Mouse (Mus musculus) midbrain, postnatal 0 days (tissue): ENCODE results near the gene Abraxas2. TPM values are rescaled to one million over a fixed set of nuclear protein-coding genes. Genes with fewer than 3 reads are reported as not detected.

ENCODE experiments used
- ATAC-seq: fragments of 200-750 bp; cut with Nextera tagmentation; 2 replicates; pipeline ENCODE4 v1.8.0; 2017; ENCODE audit warnings: moderate number of reproducible peaks, mild to moderate bottlenecking, moderate TSS enrichment, moderate library complexity; ENCODE audit not compliant: low FRiP score
- DNase-seq: peaks from one replicate; pipeline ENCODE4 v3.0.0-alpha.2; 2015; ENCODE audit warnings: low spot score
- H3K27ac ChIP-seq: fragments of 300-500 bp; sonication (generic); 2 replicates; pipeline ENCODE4 v1.5.1; 2014; ENCODE audit warnings: low read depth, mild to moderate bottlenecking, low read length, mixed read lengths
- H3K27me3 ChIP-seq: fragments of 300-500 bp; sonication (generic); 2 replicates; pipeline ENCODE4 v1.6.1; 2014; ENCODE audit warnings: low read length, control low read depth, mixed read lengths; ENCODE audit not compliant: insufficient read depth
- H3K36me3 ChIP-seq: fragments of 300-500 bp; sonication (generic); 2 replicates; pipeline ENCODE4 v1.6.1; 2014; ENCODE audit warnings: low read length, control low read depth, mixed read lengths; ENCODE audit not compliant: insufficient read depth
- H3K4me1 ChIP-seq: fragments of 300-500 bp; sonication (generic); 2 replicates; pipeline ENCODE4 v1.6.1; 2014; ENCODE audit warnings: mild to moderate bottlenecking, control low read depth, antibody characterized with exemption, low read length, mixed read lengths; ENCODE audit not compliant: insufficient read depth
- H3K4me2 ChIP-seq: fragments of 300-500 bp; sonication (generic); 2 replicates; pipeline ENCODE4 v1.6.1; 2014; ENCODE audit warnings: low read depth, mild to moderate bottlenecking, low read length, mixed read lengths; ENCODE audit not compliant: poor library complexity, severe bottlenecking
- H3K4me3 ChIP-seq: fragments of 300-500 bp; sonication (generic); 2 replicates; pipeline ENCODE4 v1.5.1; 2014; ENCODE audit warnings: low read depth, mild to moderate bottlenecking, low read length, moderate library complexity
- H3K9ac ChIP-seq: fragments of 300-500 bp; sonication (generic); replicated peaks from 2 replicates; pipeline ENCODE4 v1.6.1; 2014; ENCODE audit warnings: mild to moderate bottlenecking, low read length, moderate library complexity, mixed read lengths; ENCODE audit not compliant: poor library complexity, severe bottlenecking
- H3K9me3 ChIP-seq: fragments of 300-500 bp; sonication (generic); 2 replicates; pipeline ENCODE4 v1.6.1; 2016; ENCODE audit warnings: low read length, control low read depth
- CTCF ChIP-seq: IDR thresholded peaks from 2 replicates; pipeline ENCODE4 v1.5.1; 2016; ENCODE audit warnings: antibody characterized with exemption, mild to moderate bottlenecking
- WGBS: fragments of 180-500 bp; shearing (Covaris S2); extraction: QIAGEN DNeasy Blood & Tissue Kit; methylation state at CpG from one replicate; pipeline ENCODE4 v1.1.7; 2014; 5-methylcytosine and 5-hydroxymethylcytosine counted together
- polyA plus RNA-seq: library from polyadenylated mRNA; unstranded; fragments of >200 nt; fragmentation: Nextera tagmentation; extraction: Ambion mirVana; gene quantifications from 2 replicates; pipeline ENCODE4 v1.2.1, GENCODE M21; 2015
- total RNA-seq: library from RNA; depleted of rRNA; stranded (reverse); fragments of >200 nt; gene quantifications from 2 replicates; pipeline ENCODE4 v1.2.3, GENCODE M21; 2014

Gene Abraxas2
- total and polyA plus RNA-seq, 2 experiments from 2014 or later: 28.8 to 31.1 TPM

DNA sequence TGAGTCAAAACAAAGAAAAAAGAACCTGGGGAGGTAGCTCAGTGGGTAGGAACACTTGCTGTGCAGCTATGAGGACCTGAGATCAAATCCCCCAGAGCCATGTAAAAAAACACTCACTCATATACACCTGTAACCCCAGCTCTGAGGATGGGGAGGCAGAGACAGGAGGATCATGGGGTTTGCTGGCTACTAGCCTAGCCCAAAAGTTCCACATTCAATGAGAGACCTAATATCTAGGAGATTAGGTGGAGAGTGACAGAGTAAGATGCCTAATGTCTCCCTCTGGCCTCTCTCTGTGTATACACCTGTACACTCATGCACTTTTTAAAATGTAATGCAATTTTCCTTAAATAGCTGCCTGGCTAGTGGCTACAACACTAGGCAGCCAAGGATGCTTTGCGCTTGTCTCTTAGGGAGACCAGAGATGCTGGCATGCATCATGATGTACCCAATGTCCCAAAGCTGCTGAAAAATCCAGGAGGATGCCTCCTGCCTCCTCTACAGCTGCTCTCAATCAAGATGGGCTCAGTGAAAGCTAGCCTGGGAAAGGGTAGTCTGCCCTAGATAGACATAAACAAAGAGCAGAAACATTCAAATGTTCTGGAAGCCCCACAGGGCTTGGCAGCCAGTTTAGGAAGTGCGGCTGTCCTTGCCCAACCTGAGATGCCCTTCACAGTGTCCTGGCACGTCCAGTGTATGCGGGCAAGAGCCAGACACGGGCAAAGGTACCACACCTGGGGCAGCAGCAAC is 32.7 kb downstream of the Abraxas2 start:
- ATAC-seq: no peak
- no peaks in the 10 kb centered on the region for H3K4me1 ChIP-seq
- H3K27me3 ChIP-seq: no peaks in the 10 kb centered on the region
- no peaks in the 10 kb centered on the region for H3K9me3 ChIP-seq
- DNase-seq: no peak
- H3K9ac ChIP-seq: no peak overlapping the region
- no peak overlapping the region for H3K4me3 ChIP-seq
- H3K36me3 ChIP-seq: no peaks in the 10 kb centered on the region
- no peak for TF ChIP-seq CTCF
- H3K4me2 ChIP-seq: no peak overlapping the region
- H3K27ac ChIP-seq: no peak overlapping the region
- 81% methylated on average over 5 of the region's 5 CpGs for WGBS

DNA sequence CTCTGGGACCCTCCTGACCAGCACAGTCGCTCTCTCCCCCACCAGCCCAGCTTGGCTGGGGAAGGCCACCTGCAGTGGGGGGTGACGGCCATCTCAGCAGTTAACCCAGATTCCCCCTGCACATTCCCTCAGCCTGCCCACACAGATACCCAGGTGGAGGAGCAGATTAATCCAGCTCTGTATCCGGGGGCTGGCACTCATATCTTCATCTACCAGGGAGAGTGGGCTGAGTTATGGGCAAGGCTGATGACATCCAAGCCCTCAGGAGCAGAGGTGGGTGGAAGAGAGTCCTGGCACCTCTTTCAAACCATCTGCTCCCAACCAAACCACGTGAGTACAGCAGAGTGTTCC is 33.3 kb downstream of the Abraxas2 start:
- peak; percentile 28 for DNase-seq

DNA sequence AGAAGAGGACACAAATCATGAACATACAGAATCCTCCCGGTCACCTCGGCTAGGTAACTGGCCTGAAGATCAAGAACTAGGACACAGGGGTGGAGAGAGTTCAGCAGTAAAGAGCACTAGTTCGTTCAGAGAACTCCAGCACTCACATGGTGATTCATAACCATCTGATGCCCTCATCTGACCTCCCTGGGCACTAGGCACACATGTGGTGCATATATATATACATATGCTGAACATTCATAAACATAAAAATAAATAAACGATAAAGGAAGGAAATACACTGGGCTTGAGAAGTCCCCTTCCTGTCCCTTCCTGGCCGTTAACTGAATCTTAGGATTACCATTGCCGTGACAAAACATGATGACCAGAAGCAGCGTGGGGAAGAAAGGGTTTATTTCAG is 33.8 kb downstream of the Abraxas2 start:
- DNase-seq: no peak
- TF ChIP-seq CTCF: no peak
- no peak overlapping the region for H3K4me2 ChIP-seq
- no peaks in the 10 kb centered on the region for H3K4me1 ChIP-seq
- H3K36me3 ChIP-seq: no peaks in the 10 kb centered on the region
- WGBS: 84% methylated on average over 7 of the region's 7 CpGs
- H3K4me3 ChIP-seq: no peak overlapping the region
- no peaks in the 10 kb centered on the region for H3K27me3 ChIP-seq
- no peak overlapping the region for H3K9ac ChIP-seq
- no peak for ATAC-seq
- H3K9me3 ChIP-seq: no peaks in the 10 kb centered on the region
- H3K27ac ChIP-seq: no peak overlapping the region

More for the DNA sequence above, 33.3 kb downstream of the Abraxas2 start:
- no peak for TF ChIP-seq CTCF
- Histone ChIP-seq H3K27ac (no peak overlapping the region), H3K4me2 (no peak overlapping the region), H3K27me3 (no peaks in the 10 kb centered on the region), H3K9ac (no peak overlapping the region), H3K36me3 (no peaks in the 10 kb centered on the region), H3K4me1 (no peaks in the 10 kb centered on the region), H3K4me3 (no peak overlapping the region), H3K9me3 (no peaks in the 10 kb centered on the region)
- no peak for ATAC-seq
- 61% methylated on average over 4 of the region's 4 CpGs for WGBS

DNA sequence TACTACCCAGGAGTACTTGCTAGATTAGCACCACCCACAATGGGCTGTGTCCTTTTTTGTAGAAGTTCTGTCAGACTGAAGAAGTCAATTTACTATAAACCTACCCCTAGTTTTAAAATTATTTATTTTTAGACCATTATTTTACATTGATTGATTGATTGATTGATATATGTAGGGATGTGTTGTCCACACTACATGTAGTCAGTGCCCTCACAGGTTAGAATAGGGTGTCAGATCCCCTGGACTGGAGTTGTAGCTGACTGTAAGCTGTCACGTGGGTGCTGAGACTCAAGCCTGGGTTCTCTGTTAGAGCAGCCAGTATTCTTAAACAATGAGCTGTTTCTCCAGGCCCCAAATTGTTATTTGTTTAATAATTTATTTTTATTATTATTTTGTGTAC is 34.3 kb downstream of the Abraxas2 start:
- Histone ChIP-seq H3K27me3 (no peaks in the 10 kb centered on the region), H3K4me2 (no peak overlapping the region), H3K9me3 (no peaks in the 10 kb centered on the region), H3K9ac (no peak overlapping the region), H3K4me3 (no peak overlapping the region), H3K4me1 (no peaks in the 10 kb centered on the region), H3K27ac (no peak overlapping the region), H3K36me3 (no peaks in the 10 kb centered on the region)
- WGBS: 84% methylated on average over 1 of the region's 1 CpGs
- ATAC-seq (no peak), DNase-seq (no peak)
- TF ChIP-seq CTCF: no peak

DNA sequence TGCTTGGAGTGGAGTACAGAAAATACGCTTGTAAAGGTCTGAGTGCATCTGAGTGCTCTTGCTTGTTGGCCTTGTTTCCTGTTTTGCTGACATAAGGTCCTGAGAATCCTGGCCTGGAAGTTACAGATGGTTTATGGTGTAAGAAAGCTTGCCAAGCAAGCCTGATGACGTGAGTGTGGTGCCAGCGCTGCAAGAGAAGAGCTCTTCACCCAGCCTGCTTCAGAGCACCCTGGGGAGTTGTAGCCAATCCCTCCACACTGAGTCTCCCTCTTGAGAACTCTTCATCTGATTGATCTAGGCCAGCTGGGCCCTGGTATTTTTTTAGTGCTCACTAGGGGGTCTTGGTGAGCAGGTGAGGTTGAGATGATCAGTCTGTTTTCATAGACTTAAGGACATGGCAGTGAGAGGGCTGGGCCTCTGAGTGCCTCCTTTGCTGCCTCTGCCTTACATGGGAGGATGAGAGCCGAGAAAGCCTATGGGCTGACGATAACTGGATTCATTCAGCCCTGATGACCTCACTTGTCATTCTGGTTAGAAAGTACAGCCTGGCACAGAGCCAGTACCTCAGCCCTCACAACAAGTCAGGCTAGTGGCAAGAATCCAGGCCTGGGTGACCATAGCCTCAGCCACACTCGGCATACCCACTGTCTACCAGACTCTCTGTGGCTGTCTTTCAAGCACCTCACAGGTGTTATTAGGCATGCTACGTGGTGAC is 36.0 kb downstream of the Abraxas2 start:
- no peak overlapping the region for H3K9ac ChIP-seq
- H3K27ac ChIP-seq: no peak overlapping the region
- DNase-seq (peak; percentile 51), ATAC-seq (no peak)
- H3K4me2 ChIP-seq: no peak overlapping the region
- H3K36me3 ChIP-seq: no peaks in the 10 kb centered on the region
- H3K4me1 ChIP-seq: no peaks in the 10 kb centered on the region
- WGBS: 77% methylated on average over 7 of the region's 7 CpGs
- no peaks in the 10 kb centered on the region for H3K27me3 ChIP-seq
- TF ChIP-seq CTCF: no peak
- no peaks in the 10 kb centered on the region for H3K9me3 ChIP-seq
- no peak overlapping the region for H3K4me3 ChIP-seq

DNA sequence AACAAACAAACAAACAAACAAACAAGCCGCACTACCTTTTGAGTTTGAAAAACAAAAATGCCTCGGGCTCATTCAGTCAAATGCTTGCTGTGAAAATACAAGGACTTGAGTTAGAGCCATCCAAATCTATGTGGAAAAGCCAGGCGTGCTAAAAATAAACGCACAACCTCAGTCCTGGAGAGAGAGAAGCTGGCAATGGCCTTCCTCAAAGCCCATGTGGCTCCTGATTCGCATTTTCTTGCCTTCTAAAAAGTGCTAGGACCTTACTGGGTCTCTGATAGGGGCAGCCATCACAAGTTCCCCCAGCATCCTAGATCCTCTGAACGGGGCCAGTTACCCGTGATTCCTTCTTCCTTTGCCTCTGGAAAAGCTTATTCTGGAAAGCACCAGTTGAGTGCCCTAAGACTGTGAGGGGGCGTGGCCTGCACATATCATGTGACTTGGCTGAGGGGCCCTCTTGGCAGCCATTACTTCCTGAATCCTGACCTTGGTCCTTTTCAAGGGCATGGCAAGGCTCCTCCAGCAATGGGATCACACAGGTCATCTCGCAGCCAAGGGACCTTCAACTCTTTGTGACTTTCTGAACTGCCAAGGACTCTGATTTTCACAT is 37.3 kb downstream of the Abraxas2 start:
- no peak overlapping the region for H3K27ac ChIP-seq
- no peak for TF ChIP-seq CTCF
- no peak overlapping the region for H3K4me2 ChIP-seq
- ATAC-seq (no peak), DNase-seq (no peak)
- 84% methylated on average over 9 of the region's 9 CpGs for WGBS
- no peaks in the 10 kb centered on the region for H3K4me1 ChIP-seq
- no peaks in the 10 kb centered on the region for H3K36me3 ChIP-seq
- no peak overlapping the region for H3K4me3 ChIP-seq
- H3K9ac ChIP-seq: no peak overlapping the region
- no peaks in the 10 kb centered on the region for H3K27me3 ChIP-seq
- H3K9me3 ChIP-seq: no peaks in the 10 kb centered on the region
